17 mouse cellular contexts compared by ENCODE assay signal in the genomic region with DNA sequence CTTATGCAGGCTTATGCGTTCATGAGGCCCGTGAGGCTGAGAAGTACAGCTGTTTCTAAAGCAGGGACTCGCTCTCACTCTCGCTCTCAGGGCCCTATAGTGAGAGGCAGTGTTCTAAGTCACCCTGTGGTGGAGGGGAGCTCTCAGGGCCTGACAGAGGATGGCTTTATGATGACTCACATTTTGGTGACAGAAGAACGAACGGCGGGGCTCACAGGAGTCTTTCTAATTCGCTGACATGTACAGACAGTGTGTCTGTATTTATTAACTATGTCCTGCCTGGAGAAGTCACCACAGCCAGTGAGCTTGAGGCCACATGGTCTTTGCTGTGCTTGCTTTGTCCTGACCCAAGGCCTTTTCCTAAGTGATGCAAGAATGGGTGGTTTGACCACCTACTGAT.
"Had no signal": no experiment of that assay in that cellular context is flagged by ENCODE, and none has a peak within 500 bp of the region (broad histone marks: within the 10 kb centered on the region; RNA-seq: fewer than 3 reads in every experiment).

No protein-coding gene starts in this region.

- H3K4me3 ChIP-seq: layer of hippocampus, adult 2 months; limb, embryonic 13.5 days; midbrain, embryonic 10.5 days; myocyte; neural tube, embryonic 15.5 days had no signal

- H3K9me3 ChIP-seq: limb, embryonic 13.5 days; midbrain, embryonic 10.5 days; neural tube, embryonic 15.5 days had no signal

- H3K9ac ChIP-seq: limb, embryonic 13.5 days; liver, embryonic 14.5 days; neural tube, embryonic 15.5 days had no signal

- DNase-seq: kidney, adult 8-10 months; kidney, postnatal 4 days; left cerebral cortex, postnatal 4 days; lung, adult 18-20 months; lung, postnatal 4 days; midbrain, embryonic 14.5 days; right cerebral cortex, adult 18-20 months; right cerebral cortex, postnatal 25 days; thymus, adult 2 months; thymus, postnatal 25 days had no signal

- H3K36me3 ChIP-seq: limb, embryonic 13.5 days; midbrain, embryonic 10.5 days; neural tube, embryonic 15.5 days had no signal

- H3K27me3 ChIP-seq: neural tube, embryonic 15.5 days had no signal

- H3K27ac ChIP-seq: kidney, postnatal 0 days; layer of hippocampus, adult 2 months; limb, embryonic 13.5 days; liver, embryonic 14.5 days; midbrain, embryonic 10.5 days; neural tube, embryonic 15.5 days had no signal

- H3K4me2 ChIP-seq: limb, embryonic 13.5 days; neural tube, embryonic 15.5 days had no signal
